Mouse (Mus musculus): ENCODE measurements around the gene Por.

Por gene

DNA sequence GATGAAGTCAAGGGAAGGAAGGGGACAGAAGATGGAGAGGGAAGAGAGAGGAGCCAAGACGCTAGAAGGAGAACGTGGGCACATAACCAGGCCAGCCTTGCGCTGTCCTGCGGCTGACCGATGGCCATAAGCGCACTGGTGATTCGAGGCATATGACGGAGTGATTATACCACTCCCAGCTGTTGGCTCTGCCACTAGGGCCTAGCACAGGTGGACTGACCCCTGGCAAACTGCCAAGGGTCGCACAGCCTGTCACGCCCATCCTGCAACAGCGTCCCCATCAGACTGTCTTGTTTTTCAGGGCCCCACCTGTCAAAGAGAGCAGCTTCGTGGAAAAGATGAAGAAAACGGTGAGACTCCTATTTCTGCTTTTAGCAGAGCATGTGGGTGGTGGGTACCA, 58.5 kb downstream of the Por start:
- DNase-seq (ENCODE audit: low read depth): no peak

DNA sequence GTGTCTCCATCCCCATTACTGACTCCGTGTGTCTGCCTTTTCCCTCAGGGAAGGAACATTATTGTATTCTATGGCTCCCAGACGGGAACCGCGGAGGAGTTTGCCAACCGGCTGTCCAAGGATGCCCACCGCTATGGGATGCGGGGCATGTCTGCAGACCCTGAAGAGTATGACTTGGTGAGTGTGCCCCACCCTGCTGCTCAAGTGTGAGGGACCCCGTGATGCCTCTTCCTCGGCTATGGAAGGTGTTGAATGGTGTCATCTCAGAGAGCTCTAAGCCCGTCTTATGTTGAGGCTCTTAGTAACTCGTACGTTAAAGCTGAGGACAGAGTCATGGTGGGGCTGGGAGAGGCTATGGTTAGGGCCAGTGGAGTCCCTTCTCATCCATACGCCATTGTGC, 59.5 kb downstream of the Por start:
- DNase-seq (ENCODE audit: low read depth): no peak

DNA sequence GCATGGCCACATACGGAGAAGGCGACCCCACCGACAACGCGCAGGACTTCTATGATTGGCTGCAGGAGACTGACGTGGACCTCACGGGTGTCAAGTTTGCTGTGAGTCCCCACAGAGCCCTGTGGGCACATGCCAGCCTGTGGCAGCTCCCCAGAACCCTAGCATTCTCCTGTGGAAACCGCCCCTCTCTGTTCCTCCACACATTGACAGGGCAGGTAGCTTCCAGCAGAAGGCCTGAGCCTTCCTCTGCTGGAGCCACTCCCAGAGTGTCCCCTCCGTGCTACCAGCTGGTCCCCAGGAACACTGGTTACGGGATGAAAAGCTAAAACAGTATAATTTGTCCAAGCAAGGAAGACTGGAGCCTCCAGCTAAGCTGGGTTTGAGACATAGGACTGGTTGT, 60.4 kb downstream of the Por start:
- DNase-seq (ENCODE audit: low read depth): no peak

DNA sequence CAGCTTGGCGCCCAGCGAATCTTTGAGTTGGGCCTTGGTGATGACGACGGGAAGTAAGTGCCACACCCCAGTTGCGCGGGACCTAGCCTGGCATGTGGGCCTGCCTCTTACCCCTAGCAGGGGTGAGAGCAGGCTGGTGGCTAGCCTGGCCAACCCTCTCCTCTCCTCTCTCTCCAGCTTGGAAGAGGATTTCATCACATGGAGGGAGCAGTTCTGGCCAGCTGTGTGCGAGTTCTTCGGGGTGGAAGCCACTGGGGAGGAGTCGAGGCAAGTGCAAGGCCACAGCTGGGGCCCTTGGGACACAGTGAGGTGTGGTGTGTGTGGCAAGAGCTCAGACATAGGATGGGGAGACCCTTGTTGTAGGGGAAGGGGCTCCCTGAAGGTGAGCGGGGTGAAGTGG, 61.1 kb downstream of the Por start:
- no peak for DNase-seq (ENCODE audit: low read depth)

DNA sequence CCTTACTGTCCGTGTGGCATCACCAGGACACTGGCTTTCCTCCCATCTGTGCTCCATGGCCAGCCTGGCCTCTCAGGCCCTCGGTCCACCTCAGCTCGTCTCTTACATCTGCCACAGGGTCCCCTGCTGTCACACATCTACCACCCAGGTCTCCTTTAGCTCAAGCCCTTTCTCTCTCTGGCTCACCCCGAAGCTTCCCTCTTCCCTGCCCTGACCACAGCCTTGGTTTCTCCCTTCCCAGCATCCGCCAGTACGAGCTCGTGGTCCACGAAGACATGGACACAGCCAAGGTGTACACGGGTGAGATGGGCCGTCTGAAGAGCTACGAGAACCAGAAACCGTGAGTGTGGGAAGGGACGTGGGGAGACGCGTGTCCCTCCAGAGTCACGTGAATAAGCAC, 61.5 kb downstream of the Por start:
- no peak for DNase-seq (ENCODE audit: low read depth)

DNA sequence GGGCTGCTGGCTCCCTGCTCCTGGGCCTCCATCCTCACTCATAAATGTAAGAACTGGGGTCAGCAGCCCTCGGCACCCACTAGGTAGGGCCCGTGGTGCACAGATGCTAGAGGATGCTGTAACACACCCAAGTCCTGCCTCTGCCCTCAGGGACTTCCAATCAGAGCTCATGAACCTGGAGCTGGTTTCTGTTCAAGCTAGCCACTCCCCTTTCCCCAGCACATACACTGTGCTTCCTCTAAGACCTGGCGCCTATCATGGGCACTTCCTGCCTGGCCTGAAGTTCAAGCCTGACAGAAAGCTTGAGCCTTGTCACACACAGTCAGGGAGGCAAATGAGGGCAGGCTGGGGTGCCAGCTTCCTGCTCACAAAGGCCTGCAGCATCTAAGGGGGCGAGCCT, 63.2 kb downstream of the Por start:
- DNase-seq (ENCODE audit: low read depth): no peak

DNA sequence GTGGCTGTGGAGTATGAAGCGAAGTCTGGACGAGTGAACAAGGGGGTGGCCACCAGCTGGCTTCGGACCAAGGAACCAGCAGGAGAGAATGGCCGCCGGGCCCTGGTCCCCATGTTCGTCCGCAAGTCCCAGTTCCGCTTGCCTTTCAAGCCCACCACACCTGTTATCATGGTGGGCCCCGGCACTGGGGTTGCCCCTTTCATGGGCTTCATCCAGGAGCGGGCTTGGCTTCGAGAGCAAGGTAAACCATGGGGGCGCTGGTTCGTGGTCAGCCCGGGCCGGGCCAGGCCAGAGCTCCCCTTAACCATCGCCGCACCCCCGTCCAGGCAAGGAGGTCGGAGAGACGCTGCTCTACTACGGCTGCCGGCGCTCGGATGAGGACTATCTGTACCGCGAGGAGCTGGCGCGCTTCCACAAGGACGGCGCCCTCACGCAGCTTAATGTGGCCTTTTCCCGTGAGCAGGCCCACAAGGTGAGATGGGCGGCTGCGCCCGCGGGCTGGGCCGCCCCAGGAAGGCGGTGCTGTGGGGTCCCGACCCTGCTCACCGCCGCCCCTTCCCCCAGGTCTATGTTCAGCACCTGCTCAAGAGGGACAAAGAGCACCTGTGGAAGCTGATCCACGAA, 64.3 kb downstream of the Por start:
- DNase-seq (ENCODE audit: low read depth): no peak

DNA sequence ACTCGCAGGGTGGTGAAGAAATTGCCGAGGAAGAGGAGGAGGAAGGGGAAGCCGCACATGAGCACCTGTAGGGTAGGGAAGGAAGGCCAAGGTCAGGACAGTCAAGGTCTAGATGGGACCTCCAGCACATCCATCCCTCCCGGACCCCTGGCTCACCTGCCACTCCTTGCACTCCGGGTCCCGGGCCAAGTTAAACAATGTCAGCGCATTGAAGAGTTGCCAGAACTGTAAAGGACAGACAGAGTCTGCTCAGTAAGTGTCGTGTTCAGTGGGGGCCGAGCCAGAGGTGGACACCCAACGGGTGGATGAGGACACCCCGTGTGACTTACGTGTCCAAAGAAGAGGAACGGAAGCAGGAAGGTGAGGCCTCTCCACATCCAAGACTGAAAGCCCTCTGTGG, 65.9 kb downstream of the Por start:
- no peak for DNase-seq (ENCODE audit: low read depth)

DNA sequence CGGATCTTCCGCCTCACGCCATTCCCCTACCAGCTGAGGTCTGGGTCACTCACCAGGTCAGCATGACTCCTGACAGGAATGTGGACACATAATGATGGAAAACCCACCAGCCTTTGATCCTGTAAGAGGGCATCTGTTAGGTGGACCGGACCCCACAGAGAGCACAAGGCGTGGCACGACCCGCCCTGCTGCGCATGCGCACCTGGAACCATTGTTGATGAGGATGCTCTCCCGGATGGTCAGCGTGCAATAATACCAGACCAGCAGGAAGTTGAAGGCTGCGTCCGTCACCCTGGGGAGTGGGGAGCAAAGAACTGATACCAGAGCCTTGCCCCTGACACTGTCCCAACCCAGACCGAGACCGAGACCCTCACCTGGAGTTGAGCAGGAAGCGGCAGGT, 66.7 kb downstream of the Por start:
- no peak for DNase-seq (ENCODE audit: low read depth)

DNA sequence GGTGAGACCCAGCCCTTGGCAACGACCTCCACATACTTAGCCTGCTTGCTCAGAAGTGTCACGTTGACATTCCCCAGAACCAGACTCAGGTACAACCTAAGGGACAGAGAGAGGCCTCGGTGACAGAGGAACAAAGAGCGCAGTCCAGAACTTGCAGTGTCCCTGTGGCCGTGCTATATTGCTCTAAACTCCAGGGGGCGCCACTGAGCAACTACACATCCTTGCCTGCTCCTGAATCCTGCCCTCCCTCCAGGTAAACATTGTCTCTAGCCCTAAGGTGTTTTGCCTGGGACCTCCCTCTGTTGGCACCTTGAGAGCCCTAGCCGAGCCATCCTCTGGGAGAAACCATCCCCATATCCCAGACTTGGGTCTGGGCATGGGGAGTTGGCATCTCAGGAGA, 67.3 kb downstream of the Por start:
- DNase-seq (ENCODE audit: low read depth): no peak

DNA sequence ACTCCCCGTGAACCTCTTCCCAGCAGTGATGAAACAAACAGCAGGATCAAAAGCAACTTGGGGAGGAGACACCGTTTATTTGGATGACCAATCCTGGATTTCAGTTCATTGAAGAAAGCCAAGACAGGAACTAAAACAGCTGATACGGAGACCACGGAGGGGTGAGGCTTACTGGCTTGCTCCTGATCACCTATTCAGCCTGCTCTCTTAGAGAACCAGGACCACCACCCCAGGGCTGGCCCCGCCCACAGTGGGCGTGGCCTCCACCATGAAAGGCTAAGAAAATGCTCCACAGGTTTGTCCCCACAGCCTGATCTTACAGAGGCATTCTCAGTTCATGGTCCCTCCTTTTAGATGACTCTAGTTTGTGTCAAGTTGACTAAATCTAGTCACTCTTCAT, 68.4 kb downstream of the Por start:
- no peak for DNase-seq (ENCODE audit: low read depth)

DNA sequence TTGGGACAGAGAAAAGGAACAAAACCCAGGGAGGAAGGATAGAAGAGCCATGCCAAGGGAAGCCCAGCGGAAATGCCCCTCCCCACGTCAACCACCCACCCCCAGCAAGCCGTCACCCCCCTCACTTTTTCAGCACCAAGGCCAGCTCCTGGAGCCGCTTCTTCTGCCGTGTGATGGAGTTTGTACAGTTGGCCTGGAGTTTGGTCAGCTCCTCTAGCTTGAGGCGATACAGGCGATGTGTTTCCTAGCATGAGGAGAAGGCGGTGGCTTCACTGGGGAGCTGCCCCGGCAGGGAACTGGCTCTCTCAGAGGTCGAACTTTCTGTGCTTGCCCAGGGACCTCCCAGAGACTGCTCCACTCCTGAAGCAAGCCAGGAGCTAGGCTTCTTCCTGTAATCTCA, 72.3 kb downstream of the Por start:
- DNase-seq (ENCODE audit: low read depth): no peak

DNA sequence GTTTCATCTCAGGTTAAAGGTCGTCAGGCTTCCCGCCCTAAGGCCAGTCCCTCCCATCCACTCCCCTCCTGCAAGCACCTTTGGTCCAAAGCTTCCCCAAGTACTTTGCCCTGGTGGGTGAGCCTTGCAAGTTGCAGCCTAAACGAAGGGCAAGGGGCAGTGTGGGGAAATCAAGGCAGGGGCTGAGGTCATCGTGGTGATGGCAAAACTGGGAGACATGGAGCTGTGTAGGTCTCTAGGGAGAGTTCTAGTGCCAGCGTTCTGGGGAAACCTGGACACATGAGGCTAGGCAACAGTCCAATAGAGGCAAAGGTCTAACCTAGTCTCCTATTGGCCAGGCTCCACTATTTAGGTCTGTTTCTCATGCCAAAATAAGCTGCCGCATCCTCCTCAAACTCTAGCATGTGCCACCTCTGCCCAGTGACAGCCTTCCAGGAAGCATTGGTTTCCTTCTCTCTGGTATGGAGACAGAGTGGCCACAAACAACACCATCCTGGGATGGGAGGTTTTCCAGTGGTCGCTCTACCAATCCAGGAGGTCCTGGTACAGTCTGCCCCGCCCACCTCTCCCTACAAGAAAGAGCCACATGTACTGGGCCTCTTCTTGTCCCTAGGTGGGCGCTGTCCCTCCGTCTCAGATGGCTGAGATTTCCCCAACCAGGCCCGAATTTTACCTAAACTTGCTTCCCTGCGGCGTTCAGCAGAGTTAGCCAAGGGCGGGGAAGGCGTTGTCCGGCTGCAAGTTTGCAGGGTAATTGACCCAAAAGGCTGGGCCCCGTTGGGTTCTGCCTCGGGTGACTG, 73.3 kb downstream of the Por start:
- DNase-seq (ENCODE audit: low read depth): no peak

DNA sequence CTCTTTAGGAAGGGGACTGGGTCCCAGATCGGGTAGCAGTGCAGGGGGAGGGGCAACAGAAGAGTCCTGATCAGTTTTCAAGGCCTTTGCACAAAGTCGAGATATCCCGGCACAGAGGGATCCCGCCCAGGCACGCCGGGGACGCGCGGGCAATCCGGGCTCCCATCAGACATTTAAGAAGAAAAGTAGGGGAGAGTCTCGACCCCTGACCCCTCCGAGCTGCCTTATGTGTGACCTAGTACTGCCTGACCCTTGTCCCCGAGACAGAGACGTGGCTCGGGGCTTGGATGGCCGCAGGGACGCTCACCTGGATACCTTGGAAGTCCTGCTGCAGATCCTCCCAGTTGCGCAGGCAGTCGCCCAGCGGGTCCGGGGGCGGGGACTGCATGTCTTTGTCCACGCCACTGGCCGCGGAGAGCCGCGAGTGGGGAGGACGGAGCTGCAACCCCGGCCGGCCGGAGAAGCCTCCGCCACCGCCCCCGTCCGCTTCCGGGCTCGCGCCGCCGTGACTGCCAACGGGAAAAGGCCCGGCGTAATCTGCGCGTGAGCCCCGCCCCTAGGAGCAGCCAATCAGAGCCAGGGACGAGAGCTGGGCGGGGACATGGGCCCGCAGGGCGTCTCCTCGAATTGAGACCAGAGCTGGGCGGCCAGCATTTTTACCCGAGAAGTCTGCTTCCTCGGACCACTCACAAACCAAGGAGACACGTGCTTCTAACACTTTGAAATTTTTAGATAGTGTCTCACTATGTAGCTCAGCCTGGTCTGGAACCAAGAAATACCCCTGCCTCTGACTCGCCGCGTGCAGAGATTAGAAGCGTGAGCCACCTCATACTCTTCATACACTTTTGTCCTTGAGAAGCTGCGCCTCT, 74.1 kb downstream of the Por start, which contains the start of gene Tmem120a:
Gene Tmem120a, minus strand, starts transcription at position 708 of the 869 bp plus-strand sequence.
- peak; percentile 87 for DNase-seq (ENCODE audit: low read depth)

DNA sequence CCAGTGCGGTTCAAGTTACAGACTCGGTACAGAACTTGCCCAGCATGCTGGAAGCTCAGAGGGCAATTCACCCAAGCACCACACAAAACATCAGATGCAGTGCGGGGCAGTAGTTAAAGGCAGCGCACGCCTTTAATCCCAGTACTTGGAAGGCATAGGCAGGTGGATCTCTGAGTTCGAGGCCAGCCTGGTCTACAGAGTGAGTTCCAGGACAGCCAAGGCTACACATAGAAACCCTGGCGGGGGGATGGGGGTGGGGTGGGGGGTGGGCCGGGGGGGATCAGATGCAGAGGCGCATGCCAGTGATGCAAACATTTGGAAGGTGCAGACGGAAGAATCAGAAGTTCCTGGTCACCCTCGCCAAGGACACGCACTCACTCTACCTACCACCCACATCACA, 74.9 kb downstream of the Por start:
- no peak for DNase-seq (ENCODE audit: low read depth)

DNA sequence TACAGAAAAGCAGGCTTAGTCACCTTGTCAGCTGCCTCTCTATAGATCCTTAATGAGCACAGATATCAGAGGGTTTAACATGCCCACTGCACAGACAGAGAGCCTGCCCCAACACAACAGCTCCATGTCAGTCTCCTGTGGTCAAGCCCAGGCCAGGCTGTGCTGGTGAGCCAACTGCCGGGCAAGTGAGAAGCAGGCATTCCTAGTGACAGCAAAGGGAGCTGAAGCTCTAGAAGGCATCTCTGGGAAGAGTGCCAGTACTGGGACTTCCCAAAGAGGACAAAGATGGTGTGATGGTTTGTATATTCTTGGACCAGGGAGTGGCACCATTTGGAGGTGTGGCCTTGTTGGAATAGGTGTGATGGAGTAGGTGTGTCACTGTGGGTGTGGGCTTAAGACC, 81.2 kb downstream of the Por start:
- DNase-seq (ENCODE audit: low read depth): no peak

DNA sequence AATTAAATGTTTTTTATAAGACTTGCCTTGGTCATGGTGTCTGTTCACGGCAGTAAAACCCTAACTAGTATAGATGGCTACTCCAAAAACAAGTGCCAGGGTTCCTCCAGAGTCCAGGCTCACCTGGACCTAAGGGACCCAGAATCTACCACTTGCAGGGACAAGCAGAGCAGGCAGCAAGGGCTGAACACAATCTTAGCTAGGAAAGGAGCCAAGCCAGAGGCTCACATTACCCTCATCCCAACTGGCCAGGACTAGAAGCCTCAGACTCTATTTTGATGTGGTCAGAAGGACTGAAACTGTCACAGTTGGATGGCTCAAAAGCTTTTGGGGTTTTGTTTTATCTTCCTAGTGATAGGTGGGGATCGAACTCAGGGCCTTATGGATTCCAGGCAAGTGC, 81.8 kb downstream of the Por start:
- DNase-seq (ENCODE audit: low read depth): no peak

DNA sequence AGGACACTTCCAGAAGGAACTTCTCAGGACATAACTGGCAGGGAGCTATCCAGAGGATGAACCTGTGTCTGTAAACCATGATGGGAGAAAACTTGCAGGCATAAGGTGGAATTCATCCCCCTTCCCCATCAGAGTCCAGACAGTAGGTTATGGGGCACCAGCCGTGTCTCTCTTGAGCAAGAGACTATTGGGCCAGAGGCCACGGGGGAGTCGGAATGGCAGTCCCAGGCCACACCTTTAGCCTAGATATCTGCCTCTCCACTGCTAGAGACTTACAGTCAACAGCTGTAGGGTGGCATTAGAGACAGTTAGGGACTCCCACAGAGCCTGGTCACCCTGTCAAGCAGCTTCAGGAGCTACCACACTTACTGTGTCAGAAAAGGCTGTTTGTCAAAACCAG, 92.0 kb downstream of the Por start:
- no peak for DNase-seq (ENCODE audit: low read depth)

DNA sequence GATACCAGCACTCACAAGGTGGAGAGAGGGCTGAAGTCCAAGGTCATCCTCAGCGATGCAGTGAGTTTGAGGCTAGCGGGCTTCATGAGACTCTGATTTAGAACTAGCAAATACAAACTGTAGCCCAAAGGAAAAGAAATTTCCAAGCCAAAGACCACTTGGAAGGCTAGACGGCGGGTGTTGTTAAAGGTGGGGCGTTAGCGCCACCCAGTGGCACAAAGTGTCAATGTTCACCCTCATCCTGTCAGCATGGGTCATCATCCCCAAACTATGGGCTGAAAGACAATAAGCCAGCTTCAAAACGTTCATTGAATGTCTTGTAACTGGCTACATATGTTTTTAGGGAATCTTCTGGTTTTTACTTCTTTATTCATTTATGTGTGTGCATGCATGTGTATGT, 93.7 kb downstream of the Por start:
- DNase-seq (ENCODE audit: low read depth): peak; percentile 59

DNA sequence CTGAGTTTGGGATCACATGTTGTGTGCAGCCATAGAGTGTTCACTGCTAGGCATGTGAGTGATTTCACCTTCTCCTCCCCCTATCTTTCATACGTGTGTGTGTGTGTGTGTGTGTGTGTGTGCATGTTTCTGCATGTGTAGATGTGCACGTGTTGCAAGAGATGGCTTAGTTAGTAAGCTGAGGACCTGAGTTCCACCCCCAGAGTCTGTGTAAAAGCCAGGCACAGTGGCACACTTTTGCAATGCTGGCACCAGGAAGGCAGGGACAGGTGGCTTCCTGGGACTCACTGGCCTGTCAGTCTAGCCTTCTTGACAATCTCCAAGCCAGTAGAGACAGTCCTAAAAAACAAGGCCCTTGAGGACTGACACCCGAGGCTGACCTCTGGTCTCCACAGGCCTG, 95.1 kb downstream of the Por start:
- no peak for DNase-seq (ENCODE audit: low read depth)

DNA sequence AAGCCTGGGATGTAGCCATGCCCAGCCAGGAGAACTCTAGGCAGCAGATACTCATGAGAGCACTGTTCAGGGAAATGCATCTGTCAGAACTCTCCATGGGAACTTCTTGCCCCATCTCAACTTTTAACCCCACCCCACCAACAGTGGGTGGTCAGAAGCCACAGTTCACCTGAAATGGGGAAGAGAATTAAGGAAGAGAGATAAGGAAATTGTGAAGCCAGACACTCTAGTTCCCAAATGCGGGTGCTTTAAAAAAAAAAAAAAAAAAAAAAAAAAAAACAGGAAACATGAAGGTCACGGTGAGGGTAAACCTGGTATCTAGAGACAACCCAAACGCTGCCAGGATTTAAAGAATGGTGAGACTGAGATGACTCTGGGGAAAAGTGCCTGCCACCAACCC, 102.7 kb downstream of the Por start:
- DNase-seq (ENCODE audit: low read depth): no peak

DNA sequence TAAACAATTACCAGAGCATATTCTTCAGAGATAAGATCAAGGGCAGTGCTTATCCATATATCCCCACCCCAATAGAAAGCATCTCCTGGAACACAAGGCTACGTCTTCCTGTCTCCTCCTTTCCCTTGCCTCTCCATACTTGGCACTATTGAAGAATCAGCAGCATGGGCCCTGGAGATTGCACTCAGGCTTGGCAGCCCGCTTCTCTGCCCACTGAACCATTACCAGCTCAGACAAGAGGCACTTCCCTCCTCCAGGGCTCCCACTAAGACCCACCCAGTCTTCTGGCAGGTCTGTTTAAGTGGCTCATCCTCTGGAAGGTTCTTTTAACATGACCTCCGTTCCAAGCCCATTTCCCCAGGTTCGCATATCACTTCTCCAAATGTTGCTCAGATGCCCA, 106.7 kb downstream of the Por start:
- DNase-seq (ENCODE audit: low read depth): no peak

All from c-Kit-positive CD71-negative TER-119-negative erythroid progenitor cells, embryonic 14.5 days (primary cell).